ENCODE assay signal across 8 mouse cellular contexts in genomic region chr9:14075868-14076267, GRCm38 (mm10).
"Had no signal": no experiment of that assay in that cellular context is flagged by ENCODE, and none has a peak within 500 bp of the region (broad histone marks: within the 10 kb centered on the region; RNA-seq: fewer than 3 reads in every experiment).

No protein-coding gene starts in this region.

- H3K4me3 ChIP-seq: limb, embryonic 15.5 days; liver, embryonic 12.5 days; midbrain, embryonic 10.5 days; myocyte had no signal

- H3K27me3 ChIP-seq: limb, embryonic 15.5 days; liver, embryonic 12.5 days had no signal

- H3K27ac ChIP-seq: kidney, postnatal 0 days; limb, embryonic 15.5 days; liver, embryonic 12.5 days; midbrain, embryonic 10.5 days; stomach, postnatal 0 days had no signal

- H3K4me2 ChIP-seq: limb, embryonic 15.5 days; liver, embryonic 12.5 days; lung, embryonic 14.5 days had no signal

- ATAC-seq: liver, embryonic 12.5 days had no signal

- H3K9me3 ChIP-seq: limb, embryonic 15.5 days; liver, embryonic 12.5 days; midbrain, embryonic 10.5 days had no signal

- H3K36me3 ChIP-seq: limb, embryonic 15.5 days; liver, embryonic 12.5 days; midbrain, embryonic 10.5 days had no signal

- H3K9ac ChIP-seq: limb, embryonic 15.5 days; liver, embryonic 12.5 days; lung, embryonic 14.5 days had no signal

- H3K4me1 ChIP-seq: limb, embryonic 15.5 days; liver, embryonic 12.5 days; midbrain, embryonic 10.5 days had no signal

- DNase-seq: thymus, postnatal 4 days had no signal
